Mouse (Mus musculus) kidney, adult 2 months (tissue): Measurements from ENCODE around the gene Ypel2.

ENCODE experiments used
- CTCF ChIP-seq: fragments of 200-500 bp; conservative IDR thresholded peaks from 2 replicates; pipeline ENCODE4 v1.5.1; 2011; ENCODE audit warnings: low read depth, mild to moderate bottlenecking, control low read depth, low read length, moderate library complexity, mixed read lengths; ENCODE audit not compliant: insufficient read depth, insufficient read length
- POLR2A ChIP-seq: fragments of 200-500 bp; IDR thresholded peaks from one replicate; pipeline ENCODE4 v1.6.1; 2011; ENCODE audit warnings: low read depth, low read length, control low read depth

DNA sequence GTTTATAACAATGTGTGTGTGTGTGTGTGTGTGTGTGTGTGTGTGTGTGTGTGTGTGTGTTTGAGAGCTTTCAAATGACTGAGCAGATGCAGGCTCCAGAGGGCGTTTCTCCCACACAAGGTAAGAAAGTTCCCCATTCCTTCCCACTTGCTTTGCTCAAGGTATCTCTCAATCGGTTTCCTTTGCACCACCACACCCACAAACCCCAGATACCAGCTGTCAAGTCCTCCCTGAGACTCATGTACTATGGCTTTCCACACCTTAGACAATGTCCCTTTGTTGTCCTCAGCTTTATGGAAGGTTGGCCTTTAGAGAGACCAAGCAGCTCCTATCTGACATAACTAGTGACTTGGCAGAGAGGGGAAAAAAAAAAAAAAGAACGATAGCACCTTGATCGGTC is 29.3 kb upstream of the Ypel2 start:
- TF ChIP-seq POLR2A (no peak), CTCF (no peak)
